Mouse (Mus musculus) liver, embryonic 14.5 days (tissue): ENCODE measurements around the gene C1ql3. TPM values are rescaled to one million over a fixed set of nuclear protein-coding genes. Genes with fewer than 3 reads are reported as not detected.

Source experiments
- ATAC-seq: fragments of 200-750 bp; cut with Nextera tagmentation; 2 replicates; pipeline ENCODE4 v1.8.0; 2017; ENCODE audit warnings: moderate number of reproducible peaks, mild to moderate bottlenecking, moderate library complexity; ENCODE audit not compliant: insufficient read depth
- DNase-seq, 3 experiments: peaks; one replicate each; pipeline ENCODE4 v3.0.0-alpha.2; 2012 to 2013; ENCODE audit warnings: low read depth in 3 of 3, low spot score in 3 of 3
- H3K27ac ChIP-seq: fragments of 300-500 bp; sonication (generic); 2 replicates; pipeline ENCODE4 v1.5.1; 2014; ENCODE audit warnings: moderate library complexity, mild to moderate bottlenecking, control low read depth, inconsistent platforms
- H3K27me3 ChIP-seq: fragments of 300-500 bp; sonication (generic); 2 replicates; pipeline ENCODE4 v1.6.1; 2014; ENCODE audit warnings: mild to moderate bottlenecking, low read length, moderate library complexity; ENCODE audit not compliant: control insufficient read depth, insufficient read depth
- H3K36me3 ChIP-seq: fragments of 300-500 bp; sonication (generic); replicated peaks from 2 replicates; pipeline ENCODE4 v1.6.1; 2014; ENCODE audit warnings: low read depth; ENCODE audit not compliant: control insufficient read depth, insufficient read depth
- H3K4me1 ChIP-seq, 2 experiments: fragments of 200-500 bp in 1 of 2; fragments of 300-500 bp in 1 of 2; sonication (generic) in 1 of 2; replicated peaks; 2 replicates each; pipeline ENCODE4 v1.6.1; 2012 to 2014; ENCODE audit warnings: antibody characterized with exemption in 1 of 2, inconsistent platforms in 1 of 2, low read length in 1 of 2; ENCODE audit not compliant: control insufficient read depth in 2 of 2, insufficient read depth in 2 of 2
- H3K4me2 ChIP-seq: fragments of 300-500 bp; sonication (generic); 2 replicates; pipeline ENCODE4 v1.6.1; 2014; ENCODE audit warnings: low read depth, mild to moderate bottlenecking, control low read depth, moderate library complexity
- H3K4me3 ChIP-seq, 2 experiments: fragments of 200-500 bp in 1 of 2; fragments of 300-500 bp in 1 of 2; sonication (generic) in 1 of 2; 2 replicates each; pipeline ENCODE4 v1.5.1; 2012 to 2014; ENCODE audit warnings: low read depth in 2 of 2, low read length in 2 of 2, mild to moderate bottlenecking in 2 of 2, control low read depth in 1 of 2, inconsistent platforms in 1 of 2, moderate library complexity in 1 of 2; ENCODE audit not compliant: insufficient read depth in 1 of 2
- H3K9ac ChIP-seq: fragments of 300-500 bp; sonication (generic); replicated peaks from 2 replicates; pipeline ENCODE4 v1.6.1; 2014; ENCODE audit warnings: mild to moderate bottlenecking, control low read depth, moderate library complexity
- H3K9me3 ChIP-seq: fragments of 300-500 bp; sonication (generic); 2 replicates; pipeline ENCODE4 v1.6.1; 2016; ENCODE audit warnings: low read length, mixed read lengths; ENCODE audit not compliant: control insufficient read depth
- CTCF ChIP-seq: IDR thresholded peaks from 2 replicates; pipeline ENCODE4 v1.5.1; 2016; ENCODE audit warnings: antibody characterized with exemption, low read depth, control low read depth
- EP300 ChIP-seq: IDR thresholded peaks from 2 replicates; pipeline ENCODE4 v1.6.1; 2016; ENCODE audit warnings: antibody characterized with exemption, low read depth
- WGBS: fragments of 180-500 bp; shearing (Covaris S2); extraction: QIAGEN DNeasy Blood & Tissue Kit; methylation state at CpG from one replicate; pipeline ENCODE4 v1.1.7; 2014; ENCODE audit not compliant: insufficient replicate concordance; 5-methylcytosine and 5-hydroxymethylcytosine counted together
- polyA plus RNA-seq, 2 experiments: library from polyadenylated mRNA; depleted of rRNA in 1 of 2; stranded (reverse) in 1 of 2; unstranded in 1 of 2; fragments of >200 nt; fragmentation: Nextera tagmentation in 1 of 2; extraction: Ambion mirVana in 1 of 2; gene quantifications; 2 replicates each; pipeline versions ENCODE4 v1.2.1 to v1.2.3; 2012 to 2014

C1ql3 gene
- polyA plus RNA-seq, 2 experiments = 0.02 to 0.10 TPM

DNA sequence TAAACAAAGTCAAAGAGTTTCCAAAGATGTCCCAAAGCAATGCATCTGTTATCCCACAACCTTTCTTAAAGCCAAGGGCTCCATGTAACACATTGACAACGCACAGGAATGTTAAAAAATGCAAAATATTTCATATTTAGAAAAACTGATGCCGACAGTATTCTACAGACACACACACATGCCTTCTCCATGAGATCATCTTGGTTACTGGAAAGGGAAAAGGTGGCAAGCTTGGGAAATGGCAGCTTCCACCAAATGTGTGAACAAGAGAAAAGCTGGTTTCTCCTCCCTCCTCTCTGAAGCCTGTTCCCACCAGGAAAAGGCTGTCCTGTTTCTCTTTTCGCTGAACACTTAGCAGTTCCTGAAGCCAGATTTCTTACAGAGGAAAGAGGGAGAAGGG, 27.2 kb upstream of the C1ql3 start:
- no peaks in the 10 kb centered on the region for H3K36me3 ChIP-seq
- H3K27ac ChIP-seq = no peak overlapping the region
- H3K4me2 ChIP-seq = no peak overlapping the region
- DNase-seq = no peak
- ATAC-seq = no peak
- H3K9ac ChIP-seq = no peak overlapping the region
- H3K4me1 ChIP-seq = peaks cover 2 to 3% of the 10 kb centered on the region in 2 experiments; a peak in 3 of 4 replicates
- 58% methylated on average over 3 of the region's 3 CpGs for WGBS
- TF ChIP-seq CTCF (no peak), EP300 (no peak)
- H3K27me3 ChIP-seq = no peaks in the 10 kb centered on the region
- H3K9me3 ChIP-seq = no peaks in the 10 kb centered on the region
- H3K4me3 ChIP-seq = no peak overlapping the region

DNA sequence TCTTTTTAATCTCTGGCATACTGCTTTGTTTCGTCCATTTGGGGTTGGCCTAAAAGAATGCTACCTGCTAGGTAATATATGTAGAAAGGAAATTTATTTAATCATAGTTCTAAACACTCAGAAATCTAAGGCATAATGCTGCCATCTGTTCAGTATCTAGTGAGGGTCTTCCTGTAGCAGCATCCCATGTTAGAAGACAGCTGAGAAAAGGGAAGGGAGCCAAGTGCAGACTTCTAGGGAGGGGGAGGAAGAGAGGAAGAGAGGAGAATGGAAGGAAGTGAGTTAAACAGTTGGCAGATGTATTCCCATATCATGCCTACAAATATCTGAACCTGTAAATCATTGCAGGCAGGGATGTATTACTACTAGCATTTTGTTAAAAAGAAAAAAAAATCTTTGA, 7.3 kb upstream of the C1ql3 start:
- no peaks in the 10 kb centered on the region for H3K27me3 ChIP-seq
- WGBS = 55% methylated on average over 1 of the region's 1 CpGs
- H3K4me2 ChIP-seq = no peak overlapping the region
- no peak for TF ChIP-seq CTCF
- TF ChIP-seq EP300 = no peak
- no peak for DNase-seq
- no peak for ATAC-seq
- no peak overlapping the region for H3K4me3 ChIP-seq
- no peak overlapping the region for H3K9ac ChIP-seq
- no peaks in the 10 kb centered on the region for H3K36me3 ChIP-seq
- no peaks in the 10 kb centered on the region for H3K9me3 ChIP-seq
- H3K4me1 ChIP-seq = no peaks in the 10 kb centered on the region
- no peak overlapping the region for H3K27ac ChIP-seq

DNA sequence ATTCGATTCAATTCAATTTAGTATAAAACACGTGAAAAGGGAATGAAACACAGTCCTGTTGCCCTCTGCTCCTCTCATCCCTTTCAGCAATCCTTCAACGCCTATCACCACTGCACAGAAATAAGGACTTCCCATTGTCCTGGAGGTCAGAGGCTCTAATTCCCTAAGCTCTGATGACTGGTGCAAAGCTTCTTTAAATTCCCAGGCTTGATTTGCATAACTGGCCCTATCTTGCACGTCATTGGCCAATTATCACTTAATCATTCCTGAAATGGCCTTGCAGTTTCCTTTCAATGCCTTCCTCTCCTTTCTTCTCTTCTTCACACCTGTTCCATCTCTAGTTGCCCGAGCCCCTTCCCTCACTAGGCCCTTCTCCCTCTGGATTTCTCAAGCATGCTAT, 6.8 kb upstream of the C1ql3 start:
- Histone ChIP-seq H3K4me2 (no peak overlapping the region), H3K36me3 (no peaks in the 10 kb centered on the region), H3K9ac (no peak overlapping the region), H3K27me3 (peaks cover 3% of the 10 kb centered on the region; the same call in 1 of the 2 replicates), H3K9me3 (no peaks in the 10 kb centered on the region), H3K27ac (no peak overlapping the region), H3K4me1 (no peaks in the 10 kb centered on the region), H3K4me3 (no peak overlapping the region)
- DNase-seq (no peak), ATAC-seq (no peak)
- TF ChIP-seq CTCF (no peak), EP300 (no peak)
- WGBS = 35% methylated on average over 5 of the region's 5 CpGs

GRCm38 (mm10) chr2:13011973-13012372, 367 bp upstream of the C1ql3 start:
- H3K4me3 ChIP-seq = no peak overlapping the region
- 34% methylated on average over 3 of the region's 3 CpGs for WGBS
- H3K9me3 ChIP-seq = no peaks in the 10 kb centered on the region
- H3K4me1 ChIP-seq = no peaks in the 10 kb centered on the region
- no peaks in the 10 kb centered on the region for H3K36me3 ChIP-seq
- no peak overlapping the region for H3K4me2 ChIP-seq
- no peak for ATAC-seq
- H3K27me3 ChIP-seq = peaks cover 41% of the 10 kb centered on the region
- H3K27ac ChIP-seq = no peak overlapping the region
- no peak for DNase-seq
- TF ChIP-seq CTCF = no peak
- TF ChIP-seq EP300 = no peak
- H3K9ac ChIP-seq = no peak overlapping the region

GRCm38 (mm10) chr2:13010460-13011341, 905 bp downstream of the C1ql3 start:
- H3K4me3 ChIP-seq = peak overlapping the region; percentile 12 to 43; a peak in 3 of 4 replicates
- DNase-seq = no peak
- no peak overlapping the region for H3K9ac ChIP-seq
- H3K4me1 ChIP-seq = no peaks in the 10 kb centered on the region
- H3K9me3 ChIP-seq = no peaks in the 10 kb centered on the region
- 0 out of 2 replicates have a peak, but pooled peaks have one; percentile 15 for ATAC-seq
- H3K27ac ChIP-seq = no peak overlapping the region
- no peaks in the 10 kb centered on the region for H3K36me3 ChIP-seq
- TF ChIP-seq CTCF = peak; percentile 25
- TF ChIP-seq EP300 = no peak
- WGBS = under 1% methylated on average over 66 of the region's 75 CpGs
- H3K27me3 ChIP-seq = peaks cover 41% of the 10 kb centered on the region
- H3K4me2 ChIP-seq = peak overlapping the region; percentile 60
